Mouse (Mus musculus) lung, postnatal 14 days (tissue): ENCODE measurements at regions not wholly inside any gene's neighbourhood (a gene's known extent, or its start where the extent isn't known, plus 50 kb on each side); places are given as distances from the start of the nearest gene placed in this dataset.

Experiments
- DNase-seq: peaks from one replicate; pipeline ENCODE4 v3.0.0; 2021

GRCm38 (mm10) chr13:107239035-107239387 lies 217.1 kb upstream of the Kif2a start:
- no peak for DNase-seq

GRCm38 (mm10) chr13:107238364-107239034 lies 216.6 kb upstream of the Kif2a start:
- no peak for DNase-seq

- DNase-seq, result no peak
Measured at GRCm38 (mm10) chr13:107219456-107219855, 197.5 kb upstream of the Kif2a start.

GRCm38 (mm10) chr13:107218351-107218750 lies 196.4 kb upstream of the Kif2a start:
- DNase-seq, result no peak

GRCm38 (mm10) chr13:107217825-107218224 lies 195.9 kb upstream of the Kif2a start:
- no peak for DNase-seq

GRCm38 (mm10) chr13:107213281-107213680 lies 191.4 kb upstream of the Kif2a start:
- DNase-seq, result no peak

GRCm38 (mm10) chr13:107210676-107211075 lies 188.8 kb upstream of the Kif2a start:
- DNase-seq, result no peak

- DNase-seq, result peak; percentile 63
Measured at GRCm38 (mm10) chr13:107207354-107208181, 185.6 kb upstream of the Kif2a start.

GRCm38 (mm10) chr13:107199875-107200274 lies 177.9 kb upstream of the Kif2a start:
- no peak for DNase-seq

GRCm38 (mm10) chr13:107193426-107193825 lies 171.5 kb upstream of the Kif2a start:
- DNase-seq, result no peak

- DNase-seq, result no peak
Measured at GRCm38 (mm10) chr13:107187258-107187878, 165.4 kb upstream of the Kif2a start.

GRCm38 (mm10) chr13:107182544-107182943 lies 160.6 kb upstream of the Kif2a start:
- peak; percentile 76 for DNase-seq

- no peak for DNase-seq
Measured at GRCm38 (mm10) chr13:107179551-107179950, 157.6 kb upstream of the Kif2a start.

GRCm38 (mm10) chr13:107177595-107177994 lies 155.7 kb upstream of the Kif2a start:
- DNase-seq, result no peak

GRCm38 (mm10) chr13:107175891-107176290 lies 154.0 kb upstream of the Kif2a start:
- no peak for DNase-seq

- peak; percentile 63 for DNase-seq
Measured at GRCm38 (mm10) chr13:107168599-107169149, 146.7 kb upstream of the Kif2a start.

- DNase-seq, result no peak
Measured at GRCm38 (mm10) chr13:107167856-107168598, 146.1 kb upstream of the Kif2a start.

- no peak for DNase-seq
Measured at GRCm38 (mm10) chr13:107151548-107151947, 129.6 kb upstream of the Kif2a start.

GRCm38 (mm10) chr13:107141209-107141608 lies 119.3 kb upstream of the Kif2a start:
- DNase-seq, result no peak

GRCm38 (mm10) chr13:107134125-107134524 lies 112.2 kb upstream of the Kif2a start:
- no peak for DNase-seq

GRCm38 (mm10) chr13:107126636-107127035 lies 104.7 kb upstream of the Kif2a start:
- no peak for DNase-seq

GRCm38 (mm10) chr13:107124130-107124668 lies 102.3 kb upstream of the Kif2a start:
- DNase-seq, result no peak
